ENCODE assay signal across 19 mouse cellular contexts in genomic region chr2:6467318-6467717, GRCm38 (mm10).
DNase-seq lines count a peak whose midpoint lies in the region; ATAC-seq lines count a peak whose summit lies in the region.
"Had no signal": no experiment of that assay in that cellular context is flagged by ENCODE, and none has a peak within 500 bp of the region (broad histone marks: within the 10 kb centered on the region; RNA-seq: fewer than 3 reads in every experiment).

No protein-coding gene starts in this region.

- H3K4me1 ChIP-seq in midbrain, embryonic 11.5 days (ENCODE audit: control insufficient read depth, insufficient read depth, low read length): no peaks in the 10 kb centered on the region
- 0 out of 2 replicates have a peak, but pooled peaks cover 6% of the 10 kb centered on the region for H3K4me1 ChIP-seq in midbrain, embryonic 16.5 days (ENCODE audit: control insufficient read depth, insufficient read depth, low read length)

- DNase-seq in heart, adult 11 months: peak; percentile 79
- DNase-seq in heart, postnatal 36 days: no peak
- DNase-seq in midbrain, embryonic 11.5 days (ENCODE audit: low spot score, missing footprints): peak; percentile 75
- DNase-seq: adrenal gland, adult 2 months; adrenal gland, adult 8-10 months; adrenal gland, postnatal 10 days; adrenal gland, postnatal 14 days; adrenal gland, postnatal 25 days; adrenal gland, postnatal 36 days; B cell, adult 2 months; cerebellum, adult 11 months; cerebellum, adult 11-12 months; cerebellum, adult 18-20 months had no signal

- 95% methylated on average over 3 of the region's 3 CpGs for WGBS in midbrain, embryonic 11.5 days
- WGBS in midbrain, embryonic 16.5 days: 97% methylated on average over 3 of the region's 3 CpGs

- H3K27me3 ChIP-seq in midbrain, embryonic 11.5 days (ENCODE audit: control insufficient read depth, insufficient read depth, low read length): no peaks in the 10 kb centered on the region
- no peaks in the 10 kb centered on the region for H3K27me3 ChIP-seq in midbrain, embryonic 16.5 days (ENCODE audit: control insufficient read depth, insufficient read depth, low read depth, low read length)
- H3K27me3 ChIP-seq: CH12.LX, Patski had no signal

- H3K36me3 ChIP-seq in midbrain, embryonic 11.5 days (ENCODE audit: control insufficient read depth, insufficient read depth, low read length): no peaks in the 10 kb centered on the region
- no peaks in the 10 kb centered on the region for H3K36me3 ChIP-seq in midbrain, embryonic 16.5 days (ENCODE audit: control insufficient read depth, insufficient read depth, low read length)
- H3K36me3 ChIP-seq: G1E had no signal

- no peak for ATAC-seq in midbrain, embryonic 11.5 days (ENCODE audit: low FRiP score)
- no peak for ATAC-seq in midbrain, embryonic 16.5 days
- ATAC-seq: activated CD4-positive, CD25-positive, alpha-beta regulatory T cell, adult 4 months; CD4-positive, CD25-positive, alpha-beta regulatory T cell, adult 4 months; Patski had no signal

- no peak overlapping the region for H3K4me3 ChIP-seq in midbrain, embryonic 11.5 days (ENCODE audit: low read depth, low read length)
- H3K4me3 ChIP-seq in midbrain, embryonic 16.5 days (ENCODE audit: low read depth, low read length): no peak overlapping the region

- H3K9me3 ChIP-seq in midbrain, embryonic 11.5 days (ENCODE audit: control insufficient read depth, low read length): no peaks in the 10 kb centered on the region
- H3K9me3 ChIP-seq in midbrain, embryonic 16.5 days (replicated peaks; ENCODE audit: control insufficient read depth, low read length, poor library complexity, severe bottlenecking): no peaks in the 10 kb centered on the region
- H3K9me3 ChIP-seq: G1E had no signal

- no peak overlapping the region for H3K9ac ChIP-seq in midbrain, embryonic 11.5 days (ENCODE audit: low read length)
- H3K9ac ChIP-seq in midbrain, embryonic 16.5 days (ENCODE audit: low read depth, low read length): no peak overlapping the region

- H3K27ac ChIP-seq in midbrain, embryonic 11.5 days (ENCODE audit: low read depth, low read length): no peak overlapping the region
- no peak overlapping the region for H3K27ac ChIP-seq in midbrain, embryonic 16.5 days (ENCODE audit: low read length)

- no peak overlapping the region for H3K4me2 ChIP-seq in midbrain, embryonic 11.5 days
- no peak overlapping the region for H3K4me2 ChIP-seq in midbrain, embryonic 16.5 days (ENCODE audit: low read length)

- intact Hi-C loops in heart, postnatal 36 days (cut with DNase I): no loop called here

Comparison
In these comparisons a context has a peak if more than half of its experiments do, and no peak if none do; other contexts are left out.
1. DNase-seq: peak in heart, adult 11 months (single experiment) and midbrain, embryonic 11.5 days (single experiment); none in heart, postnatal 36 days (0 of 2).